Mouse (Mus musculus): ENCODE measurements around the gene Lrrc61. TPM values are rescaled to one million over a fixed set of nuclear protein-coding genes. Genes with fewer than 3 reads are reported as not detected.

Lrrc61 gene
- total and polyA plus RNA-seq, 2 experiments from 2014 or later: 3.8 to 7.6 TPM

GRCm38 (mm10) chr6:48594043-48594738 is 39.6 kb downstream of the Lrrc61 start:
- DNase-seq (ENCODE audit: low spot score) (peak; percentile 34), ATAC-seq (ENCODE audit: insufficient read depth, low read depth) (peak; percentile 59)
- Histone ChIP-seq H3K27me3 (ENCODE audit: control insufficient read depth, insufficient read depth, low read length) (no peaks in the 10 kb centered on the region), H3K9me3 (replicated peaks; ENCODE audit: control insufficient read depth, low read length) (0 out of 2 replicates have a peak, but pooled peaks cover 7% of the 10 kb centered on the region), H3K4me3 (ENCODE audit: low read depth, low read length) (peak overlapping the region; percentile 69), H3K9ac (replicated peaks; ENCODE audit: low read depth, low read length) (peak overlapping the region; percentile 78), H3K4me2 (ENCODE audit: low read depth, low read length) (peak overlapping the region; percentile 89), H3K36me3 (replicated peaks; ENCODE audit: control insufficient read depth, insufficient read depth, low read length) (peaks cover 35% of the 10 kb centered on the region), H3K27ac (ENCODE audit: low read depth) (peak overlapping the region; percentile 90), H3K4me1 (ENCODE audit: control insufficient read depth, insufficient read depth) (peaks cover 26% of the 10 kb centered on the region)
- under 1% methylated on average over 37 of the region's 41 CpGs for WGBS
- peak; percentile 44; the same call in 1 of the 2 replicates for TF ChIP-seq EP300 (IDR thresholded peaks at IDR 0.05; ENCODE audit: low read depth)
- no peak for TF ChIP-seq CTCF (IDR thresholded peaks at IDR 0.05; ENCODE audit: low read depth)

GRCm38 (mm10) chr6:48595278-48595677 is 40.7 kb downstream of the Lrrc61 start:
- WGBS: 64% methylated on average over 1 of the region's 1 CpGs
- Histone ChIP-seq H3K4me1 (ENCODE audit: control insufficient read depth, insufficient read depth) (peaks cover 18% of the 10 kb centered on the region), H3K36me3 (replicated peaks; ENCODE audit: control insufficient read depth, insufficient read depth, low read length) (peaks cover 39% of the 10 kb centered on the region), H3K4me2 (ENCODE audit: low read depth, low read length) (peak overlapping the region; percentile 89), H3K9ac (replicated peaks; ENCODE audit: low read depth, low read length) (0 out of 2 replicates have a peak overlapping the region, but pooled peaks have one; percentile 78), H3K4me3 (ENCODE audit: low read depth, low read length) (no peak overlapping the region), H3K27ac (ENCODE audit: low read depth) (no peak overlapping the region), H3K27me3 (ENCODE audit: control insufficient read depth, insufficient read depth, low read length) (no peaks in the 10 kb centered on the region), H3K9me3 (replicated peaks; ENCODE audit: control insufficient read depth, low read length) (0 out of 2 replicates have a peak, but pooled peaks cover 7% of the 10 kb centered on the region)
- no peak for DNase-seq (ENCODE audit: low spot score)
- no peak for ATAC-seq (ENCODE audit: insufficient read depth, low read depth)
- TF ChIP-seq CTCF (IDR thresholded peaks at IDR 0.05; ENCODE audit: low read depth): no peak
- no peak for TF ChIP-seq EP300 (IDR thresholded peaks at IDR 0.05; ENCODE audit: low read depth)

DNA sequence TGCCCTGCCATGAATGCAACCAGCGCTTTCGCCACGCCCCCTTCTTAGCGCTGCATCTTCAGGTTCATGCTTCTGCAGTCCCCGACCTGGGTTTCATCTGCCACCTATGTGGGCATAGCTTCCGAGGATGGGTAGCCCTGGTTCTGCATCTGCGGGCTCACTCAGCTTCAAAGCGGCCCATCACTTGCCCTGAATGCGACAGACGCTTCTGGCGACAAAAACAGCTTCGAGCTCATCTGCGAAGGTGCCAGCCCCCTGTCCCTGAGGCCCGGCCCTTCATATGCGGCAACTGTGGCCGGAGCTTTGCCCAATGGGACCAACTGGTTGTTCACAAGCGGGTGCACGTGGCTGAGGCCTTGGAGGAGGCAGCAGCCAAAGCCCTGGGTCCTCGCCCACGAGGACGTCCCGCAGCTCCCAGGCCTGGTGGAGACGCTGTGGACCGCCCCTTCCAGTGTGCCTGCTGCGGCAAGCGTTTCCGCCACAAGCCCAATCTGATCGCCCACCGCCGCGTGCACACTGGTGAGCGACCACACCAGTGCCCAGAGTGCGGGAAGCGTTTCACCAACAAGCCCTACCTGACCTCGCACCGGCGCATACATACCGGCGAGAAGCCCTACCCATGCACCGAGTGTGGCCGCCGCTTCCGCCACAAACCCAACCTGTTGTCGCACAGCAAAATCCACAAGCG is 42.1 kb downstream of the Lrrc61 start:
- 0 out of 2 replicates have a peak, but pooled peaks cover 7% of the 10 kb centered on the region for H3K9me3 ChIP-seq (replicated peaks; ENCODE audit: control insufficient read depth, low read length)
- peaks cover 18% of the 10 kb centered on the region for H3K4me1 ChIP-seq (ENCODE audit: control insufficient read depth, insufficient read depth)
- no peaks in the 10 kb centered on the region for H3K27me3 ChIP-seq (ENCODE audit: control insufficient read depth, insufficient read depth, low read length)
- TF ChIP-seq CTCF (IDR thresholded peaks at IDR 0.05; ENCODE audit: low read depth) (no peak), EP300 (IDR thresholded peaks at IDR 0.05; ENCODE audit: low read depth) (no peak)
- WGBS: 96% methylated on average over 45 of the region's 45 CpGs
- no peak overlapping the region for H3K4me3 ChIP-seq (ENCODE audit: low read depth, low read length)
- H3K27ac ChIP-seq (ENCODE audit: low read depth): no peak overlapping the region
- H3K9ac ChIP-seq (replicated peaks; ENCODE audit: low read depth, low read length): no peak overlapping the region
- DNase-seq (ENCODE audit: low spot score) (no peak), ATAC-seq (ENCODE audit: insufficient read depth, low read depth) (no peak)
- no peak overlapping the region for H3K4me2 ChIP-seq (ENCODE audit: low read depth, low read length)
- peaks cover 39% of the 10 kb centered on the region for H3K36me3 ChIP-seq (replicated peaks; ENCODE audit: control insufficient read depth, insufficient read depth, low read length)

DNA sequence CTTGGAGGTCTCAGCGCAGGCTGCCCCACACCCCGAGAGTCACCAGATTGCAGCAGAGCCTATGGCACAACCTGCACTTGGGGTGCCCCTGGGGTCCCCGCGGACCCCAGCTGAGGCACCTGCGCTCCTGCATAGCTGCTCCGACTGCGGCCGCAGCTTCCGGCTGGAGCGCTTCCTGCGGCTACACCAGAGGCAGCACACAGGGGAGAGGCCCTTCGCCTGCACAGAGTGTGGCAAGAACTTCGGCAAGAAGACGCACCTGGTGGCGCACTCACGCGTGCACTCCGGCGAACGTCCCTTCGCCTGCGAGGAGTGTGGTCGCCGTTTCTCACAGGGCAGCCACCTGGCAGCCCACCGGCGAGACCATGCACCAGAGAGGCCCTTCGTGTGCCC is 42.6 kb downstream of the Lrrc61 start:
- no peak for DNase-seq (ENCODE audit: low spot score)
- no peaks in the 10 kb centered on the region for H3K27me3 ChIP-seq (ENCODE audit: control insufficient read depth, insufficient read depth, low read length)
- no peak for ATAC-seq (ENCODE audit: insufficient read depth, low read depth)
- H3K4me3 ChIP-seq (ENCODE audit: low read depth, low read length): no peak overlapping the region
- TF ChIP-seq EP300 (IDR thresholded peaks at IDR 0.05; ENCODE audit: low read depth) (no peak), CTCF (IDR thresholded peaks at IDR 0.05; ENCODE audit: low read depth) (no peak)
- H3K36me3 ChIP-seq (replicated peaks; ENCODE audit: control insufficient read depth, insufficient read depth, low read length): peaks cover 39% of the 10 kb centered on the region
- peaks cover 18% of the 10 kb centered on the region for H3K4me1 ChIP-seq (ENCODE audit: control insufficient read depth, insufficient read depth)
- no peak overlapping the region for H3K4me2 ChIP-seq (ENCODE audit: low read depth, low read length)
- no peak overlapping the region for H3K27ac ChIP-seq (ENCODE audit: low read depth)
- H3K9me3 ChIP-seq (replicated peaks; ENCODE audit: control insufficient read depth, low read length): 0 out of 2 replicates have a peak, but pooled peaks cover 7% of the 10 kb centered on the region
- H3K9ac ChIP-seq (replicated peaks; ENCODE audit: low read depth, low read length): no peak overlapping the region
- WGBS: 96% methylated on average over 27 of the region's 27 CpGs

DNA sequence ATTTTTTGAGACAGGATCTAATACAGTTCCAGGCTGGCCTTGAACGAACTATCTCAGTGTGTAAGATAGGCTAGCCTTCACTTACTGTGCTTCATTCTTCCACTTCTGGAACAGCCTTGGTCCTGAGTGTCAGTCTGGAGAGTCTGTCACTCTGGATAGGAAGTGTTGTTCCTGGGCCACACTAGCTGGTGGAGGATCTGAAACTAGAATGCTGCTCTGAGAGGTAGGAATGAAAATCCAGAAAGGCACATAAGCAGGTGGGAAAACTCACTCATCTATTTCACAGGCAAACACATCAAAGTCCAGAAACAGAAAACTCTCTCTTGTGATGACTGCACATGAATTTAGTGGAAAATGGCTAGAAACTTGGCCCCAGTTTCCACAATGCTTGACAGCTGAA is 46.0 kb downstream of the Lrrc61 start:
- Histone ChIP-seq H3K36me3 (replicated peaks; ENCODE audit: control insufficient read depth, insufficient read depth, low read length) (peaks cover 43% of the 10 kb centered on the region), H3K4me3 (ENCODE audit: low read depth, low read length) (no peak overlapping the region), H3K4me1 (ENCODE audit: control insufficient read depth, insufficient read depth) (peaks cover 7% of the 10 kb centered on the region), H3K9ac (replicated peaks; ENCODE audit: low read depth, low read length) (no peak overlapping the region), H3K4me2 (ENCODE audit: low read depth, low read length) (no peak overlapping the region), H3K9me3 (replicated peaks; ENCODE audit: control insufficient read depth, low read length) (0 out of 2 replicates have a peak, but pooled peaks cover 7% of the 10 kb centered on the region), H3K27ac (ENCODE audit: low read depth) (no peak overlapping the region), H3K27me3 (ENCODE audit: control insufficient read depth, insufficient read depth, low read length) (no peaks in the 10 kb centered on the region)
- WGBS: 80% methylated on average over 1 of the region's 1 CpGs
- TF ChIP-seq CTCF (IDR thresholded peaks at IDR 0.05; ENCODE audit: low read depth) (no peak), EP300 (IDR thresholded peaks at IDR 0.05; ENCODE audit: low read depth) (no peak)
- no peak for ATAC-seq (ENCODE audit: insufficient read depth, low read depth)
- no peak for DNase-seq (ENCODE audit: low spot score)

All from heart, postnatal 0 days (tissue).